Mouse (Mus musculus) layer of hippocampus, adult 18-20 months (tissue): ENCODE results near the gene Eps8. TPM values are rescaled to one million over a fixed set of nuclear protein-coding genes. Genes with fewer than 3 reads are reported as not detected.

Experiments used
- DNase-seq, 2 experiments: peaks; one replicate each; pipeline ENCODE4 v3.0.0; 2022; ENCODE audit warnings: low spot score in 2 of 2
- total RNA-seq, 2 experiments: library from RNA; stranded (reverse); gene quantifications; 2 replicates each; pipeline ENCODE4 v1.2.3; 2021

Eps8 gene
- total RNA-seq, 2 experiments from 2014 or later = 38.8 to 42.1 TPM

DNA sequence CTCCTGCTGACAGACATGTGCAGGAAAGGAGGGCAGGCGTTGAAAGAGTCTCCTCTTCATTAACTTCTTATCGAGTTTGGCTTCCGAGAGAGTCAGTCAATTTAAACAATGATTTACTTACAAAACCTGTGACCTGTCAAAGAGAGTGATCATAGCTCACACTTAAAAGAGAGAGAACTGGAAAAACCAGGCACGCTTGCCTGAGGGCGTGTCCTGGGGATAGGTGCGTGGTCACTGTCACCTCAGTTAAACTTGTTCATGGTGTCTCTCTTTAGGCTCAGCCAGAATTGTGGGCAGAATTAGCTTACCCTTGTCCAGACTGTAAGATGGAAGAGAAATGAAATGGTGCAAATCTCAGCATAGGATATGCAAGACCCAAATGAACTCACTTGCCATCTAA lies 26.0 kb downstream of the Eps8 start:
- DNase-seq = no peak

DNA sequence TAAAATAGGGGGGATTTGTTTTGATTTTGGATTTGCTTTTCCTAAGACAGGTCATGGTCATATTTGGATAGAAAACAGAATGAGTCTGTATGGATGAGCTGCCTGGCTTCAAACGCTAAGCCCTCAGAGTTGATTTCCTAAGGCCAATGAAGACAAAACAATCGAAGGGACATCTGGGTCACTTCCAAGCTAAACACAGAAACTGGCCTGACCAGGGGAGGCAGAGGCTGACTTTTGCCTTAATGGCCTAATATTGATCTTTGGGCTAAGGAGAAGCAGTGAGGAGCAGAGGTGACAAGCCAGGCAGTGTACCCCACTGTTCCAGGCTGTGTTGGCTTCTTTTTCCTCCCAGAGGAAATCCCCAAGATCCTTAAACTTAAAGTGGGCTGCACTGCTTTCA lies 33.7 kb downstream of the Eps8 start:
- no peak for DNase-seq

DNA sequence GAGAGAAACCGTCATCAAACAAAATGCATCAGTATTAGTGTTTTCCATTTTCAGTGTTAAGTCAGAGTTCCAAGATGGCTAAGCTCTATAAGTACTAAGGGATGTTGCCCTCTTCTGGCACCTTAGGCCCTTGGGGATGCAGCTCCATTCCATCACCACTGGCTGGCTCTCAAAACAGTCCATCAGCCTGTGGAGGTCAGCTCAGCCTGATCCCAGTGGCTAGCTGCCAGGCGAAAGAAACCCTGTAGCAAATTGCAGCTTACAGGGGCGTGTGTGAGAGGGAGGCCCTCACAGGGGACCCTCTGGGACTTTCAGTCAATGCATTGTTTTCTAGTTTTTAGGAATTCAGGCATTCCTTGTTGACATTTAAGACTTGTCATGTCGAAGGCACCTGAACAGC lies 40.8 kb downstream of the Eps8 start:
- no peak for DNase-seq

DNA sequence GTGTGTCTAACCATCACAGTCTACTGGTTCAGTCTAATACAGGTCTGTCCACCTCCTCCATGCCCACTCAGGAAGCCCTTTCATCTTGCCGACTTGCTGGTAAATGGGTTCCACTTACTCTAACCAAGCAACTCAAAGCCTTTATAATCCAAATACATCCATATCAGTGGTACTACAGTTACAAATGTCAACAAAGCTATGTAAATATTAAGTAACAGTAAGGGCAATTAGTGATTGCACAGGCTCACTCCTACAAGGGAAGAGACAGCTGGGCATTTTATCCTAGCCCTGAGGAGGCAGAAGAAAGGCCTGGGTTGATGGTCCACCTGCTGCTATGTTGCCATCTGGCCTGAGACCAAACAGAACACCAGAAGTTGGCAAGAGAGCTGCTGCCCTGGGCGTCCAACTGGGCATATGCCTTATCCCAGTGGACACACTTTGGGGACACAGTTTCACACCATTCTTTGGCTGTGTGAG lies 42.6 kb downstream of the Eps8 start:
- no peak for DNase-seq

DNA sequence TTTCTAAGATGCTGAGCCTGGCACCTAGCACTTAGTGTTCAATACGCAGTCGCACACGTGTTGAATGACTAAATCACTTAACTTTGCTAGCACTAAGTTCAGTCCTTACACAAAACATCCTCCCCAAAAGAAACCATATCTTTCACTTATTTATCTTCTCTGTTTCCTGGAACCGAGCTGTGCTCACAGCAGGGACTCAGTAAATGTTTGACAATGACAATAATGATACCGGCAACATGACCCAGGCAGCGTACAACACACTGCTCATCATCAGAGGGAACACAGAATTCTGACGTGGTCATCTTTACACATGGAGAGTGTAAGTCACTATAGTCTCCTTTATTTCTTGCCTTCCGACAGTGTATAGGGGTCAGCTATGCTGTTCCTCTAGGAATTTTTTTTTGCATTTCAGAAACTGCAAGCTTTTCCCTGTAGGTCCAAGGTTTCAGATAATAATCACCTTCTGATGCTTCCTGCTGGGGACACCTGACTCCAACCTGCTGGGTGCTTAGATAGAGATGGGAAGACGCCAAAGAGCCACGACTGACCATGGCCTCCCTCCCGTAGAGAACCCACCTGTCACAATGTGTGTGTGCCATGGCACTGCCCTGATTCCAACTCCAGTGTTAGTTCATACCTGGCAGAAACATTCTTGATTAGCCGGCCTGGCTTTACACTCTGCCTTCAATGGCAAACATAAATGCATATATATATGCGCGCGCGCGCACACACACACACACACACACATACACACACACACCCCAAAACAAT lies 46.3 kb downstream of the Eps8 start:
- no peak for DNase-seq

DNA sequence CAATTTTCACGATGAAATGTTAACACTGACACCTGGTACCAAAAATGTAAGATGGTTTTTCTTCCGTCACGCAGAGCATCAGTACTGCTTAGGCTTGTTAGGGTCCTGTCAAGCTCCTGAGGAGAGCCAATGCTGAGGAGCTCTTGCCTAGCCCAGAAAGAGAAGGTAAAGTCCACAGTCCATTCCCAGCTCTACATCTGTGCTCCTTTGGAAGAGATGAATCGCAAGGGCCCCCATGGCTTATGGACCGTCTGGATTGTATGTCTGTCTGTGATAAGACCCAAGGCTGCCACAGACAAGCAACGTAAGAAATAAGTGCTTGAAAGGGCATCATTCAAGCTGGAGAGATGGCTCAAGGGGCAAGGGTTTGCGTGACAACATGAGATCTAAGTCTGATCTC lies 48.1 kb downstream of the Eps8 start:
- no peak for DNase-seq

DNA sequence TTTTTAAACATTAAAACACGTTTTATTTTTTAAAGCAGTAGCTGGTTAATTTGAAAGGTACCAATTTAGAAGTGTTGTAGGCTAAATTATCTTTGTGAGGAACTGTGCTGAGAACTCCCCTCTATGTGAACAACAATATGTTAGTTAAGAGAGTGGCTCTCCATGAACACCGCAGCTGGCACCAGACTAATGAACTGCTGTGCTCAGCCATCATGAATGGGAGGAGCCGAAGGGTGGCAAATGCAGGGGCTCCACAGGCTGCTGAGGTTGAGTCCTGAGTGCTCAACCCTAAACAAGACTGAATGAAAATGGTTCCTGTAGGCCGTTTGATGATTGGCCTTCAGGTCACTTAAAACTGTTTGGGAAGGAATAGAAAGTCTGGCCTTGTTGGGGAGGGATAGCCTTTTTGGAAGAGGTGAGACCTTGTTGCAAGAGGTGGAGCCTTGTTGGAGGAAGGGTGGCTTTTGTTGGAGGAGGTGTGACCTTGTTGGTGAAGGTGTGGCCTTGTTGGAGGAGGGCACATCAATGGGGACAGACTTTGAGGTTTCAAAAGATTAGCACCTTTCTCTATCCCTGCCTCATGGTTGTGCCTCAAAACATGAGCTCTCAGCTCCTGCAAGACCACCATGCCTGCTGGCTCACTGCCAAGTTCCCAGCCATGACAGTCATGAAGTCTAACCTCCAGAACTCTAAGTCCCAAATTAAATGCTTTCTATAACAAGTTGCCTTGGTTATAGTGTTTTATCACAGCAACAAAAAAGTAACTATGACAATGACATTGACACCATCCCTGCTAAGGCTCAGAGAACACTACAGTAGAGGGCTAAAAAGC lies 50.0 kb downstream of the Eps8 start:
- no peak for DNase-seq

DNA sequence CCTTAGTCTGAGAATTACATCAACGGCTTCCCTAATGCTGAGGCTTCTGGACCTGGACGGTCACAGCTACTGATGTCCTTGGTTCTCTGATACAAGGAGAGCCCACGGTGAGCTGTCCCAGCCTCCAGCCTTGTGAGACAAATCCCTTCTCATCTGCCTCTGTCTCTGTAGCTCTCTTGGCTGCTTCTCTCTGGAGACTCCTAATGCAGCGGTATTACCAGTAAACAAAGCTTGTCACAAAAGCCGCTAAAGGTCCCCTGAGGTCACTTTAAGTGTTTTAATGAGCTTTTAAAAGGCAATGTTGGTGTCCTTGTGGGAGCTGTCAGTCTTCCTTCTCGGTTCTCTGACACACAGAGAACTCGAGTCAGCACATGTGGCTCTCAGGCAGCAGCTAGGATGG lies 56.4 kb downstream of the Eps8 start:
- DNase-seq = no peak

DNA sequence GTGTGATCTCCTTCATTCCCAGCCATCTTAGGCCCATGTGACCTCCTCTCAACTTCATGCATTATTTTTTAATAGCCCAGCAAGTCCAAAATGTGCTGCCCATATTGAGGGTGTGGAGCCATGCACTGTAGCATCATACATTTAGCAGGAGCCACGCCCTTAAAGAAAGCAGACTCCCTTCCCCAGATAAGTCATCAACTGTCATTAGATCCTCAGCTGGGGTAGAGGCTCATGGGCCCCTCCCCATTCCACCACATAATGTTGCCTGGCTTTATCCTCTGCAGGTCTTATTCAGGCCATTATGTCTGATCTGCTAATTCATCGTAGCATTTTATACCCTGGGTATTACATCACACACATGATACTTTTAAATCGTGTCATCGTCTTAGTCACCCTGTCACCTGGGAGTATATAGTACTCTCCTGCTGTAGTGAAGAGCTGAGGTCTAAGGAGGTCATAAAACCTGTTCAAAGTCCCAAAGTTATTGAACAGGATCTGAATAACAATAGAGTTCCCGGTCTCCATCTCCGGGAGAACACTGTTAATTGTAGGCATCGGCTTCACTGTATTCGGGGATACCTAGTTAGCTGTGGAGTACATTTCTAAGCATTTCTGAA lies 57.1 kb downstream of the Eps8 start:
- DNase-seq = no peak

DNA sequence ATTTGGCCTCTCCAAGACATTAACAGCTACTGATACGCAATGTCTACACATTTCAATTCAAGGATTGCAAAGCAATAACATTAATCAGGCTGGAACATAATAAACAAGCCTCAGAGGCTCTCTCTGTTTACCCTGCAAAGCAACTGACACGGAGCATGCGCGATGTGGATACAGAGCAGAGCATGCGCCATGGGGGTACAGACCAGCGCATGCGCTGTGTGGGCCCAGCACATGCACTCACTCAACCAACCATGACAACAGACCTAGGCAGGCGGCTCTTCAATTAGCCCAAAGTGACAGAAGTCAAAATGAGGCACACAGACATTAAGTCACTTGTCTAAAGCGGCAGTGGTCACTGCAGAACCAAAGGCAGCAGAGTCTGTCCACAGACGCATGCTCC lies 62.1 kb downstream of the Eps8 start:
- no peak for DNase-seq

DNA sequence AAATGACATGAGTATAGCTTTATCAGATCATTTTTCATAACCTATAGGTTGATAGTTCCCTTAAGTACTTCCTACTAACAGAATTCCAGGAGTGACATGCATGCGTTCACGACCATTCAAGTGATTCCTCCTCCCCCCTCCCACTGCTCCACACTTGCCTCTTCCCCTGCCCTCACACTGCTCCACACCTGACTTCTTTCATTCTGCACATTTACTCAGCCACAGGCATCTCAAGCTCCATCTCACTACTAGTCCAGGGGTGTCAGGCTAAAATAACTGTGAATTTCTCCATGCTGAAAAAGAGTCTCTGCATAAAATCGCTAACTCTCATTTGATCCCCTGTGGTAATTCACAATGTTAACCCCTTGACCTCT lies 65.4 kb downstream of the Eps8 start:
- no peak for DNase-seq

DNA sequence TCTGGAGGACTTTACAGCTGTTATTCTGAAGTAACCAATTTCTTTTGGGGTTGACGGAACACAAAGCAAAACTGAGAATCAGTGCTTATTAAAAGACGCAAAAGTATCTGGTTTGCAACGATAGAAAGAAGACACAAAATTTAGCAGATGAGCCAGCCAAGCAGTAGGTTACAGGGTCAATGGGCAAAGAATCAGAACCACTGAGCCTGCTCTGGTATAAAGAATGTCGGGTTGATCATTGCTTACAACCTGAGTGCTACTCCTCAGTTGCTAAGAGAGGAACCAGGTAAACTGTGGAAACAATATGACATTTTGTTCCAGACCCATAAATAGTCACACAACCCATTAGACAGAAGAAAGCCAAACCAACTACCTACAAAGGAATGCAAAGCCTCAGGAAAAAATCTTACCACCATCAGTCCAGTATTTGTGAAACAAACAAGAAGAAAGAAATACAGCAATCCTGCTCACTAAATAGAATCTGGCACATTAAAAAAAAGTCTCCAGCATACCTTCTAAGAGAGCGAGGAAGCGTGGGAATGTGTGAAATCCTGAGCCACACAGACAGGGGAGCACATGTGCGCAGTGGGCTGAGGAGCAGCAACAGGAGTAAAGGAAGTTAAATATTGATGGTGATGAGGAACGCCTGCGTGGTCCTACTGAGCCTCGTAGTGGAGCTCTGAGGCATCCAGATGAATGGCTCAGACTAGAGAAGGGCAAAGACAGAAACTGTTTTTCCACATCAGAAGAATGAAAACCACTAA lies 66.0 kb downstream of the Eps8 start:
- peak; percentile 25 to 46 for DNase-seq

DNA sequence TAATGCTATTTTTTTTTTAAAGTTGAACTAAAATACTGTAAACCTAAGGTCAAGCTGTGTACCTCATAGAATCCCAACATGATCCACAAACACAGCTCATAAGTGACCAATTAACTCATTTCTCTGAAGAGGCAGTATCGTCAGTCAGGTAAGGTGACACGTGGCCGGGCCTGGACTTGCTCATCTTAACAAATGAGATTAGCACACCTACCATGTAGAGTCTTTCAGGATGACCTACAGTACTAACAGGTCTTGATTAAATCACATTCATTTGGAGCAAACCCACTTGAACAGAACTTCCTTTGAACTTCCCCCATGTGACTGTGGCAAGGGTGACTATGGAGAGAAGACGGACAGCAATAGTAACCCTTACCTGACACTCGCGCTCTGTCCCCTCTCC lies 66.8 kb downstream of the Eps8 start:
- DNase-seq = no peak

DNA sequence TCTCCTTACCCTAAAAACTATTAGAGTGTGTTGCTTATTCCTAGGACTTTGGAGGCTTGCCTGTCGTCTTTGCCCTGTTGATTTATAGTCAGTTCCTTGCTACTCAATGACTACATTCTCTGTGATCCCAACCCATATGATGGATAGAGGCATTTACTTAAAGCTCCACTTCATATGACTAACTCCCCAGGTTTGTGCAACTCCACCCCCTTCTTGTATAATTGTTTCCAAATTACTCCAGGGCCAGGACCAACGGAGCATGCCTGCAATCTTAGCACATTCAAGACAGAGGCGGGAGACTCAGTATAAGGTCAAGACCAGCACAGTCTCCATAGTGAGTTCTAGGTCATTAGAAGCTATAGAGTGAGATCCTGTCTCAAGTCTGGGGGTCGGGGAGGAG lies 69.4 kb downstream of the Eps8 start:
- no peak for DNase-seq

DNA sequence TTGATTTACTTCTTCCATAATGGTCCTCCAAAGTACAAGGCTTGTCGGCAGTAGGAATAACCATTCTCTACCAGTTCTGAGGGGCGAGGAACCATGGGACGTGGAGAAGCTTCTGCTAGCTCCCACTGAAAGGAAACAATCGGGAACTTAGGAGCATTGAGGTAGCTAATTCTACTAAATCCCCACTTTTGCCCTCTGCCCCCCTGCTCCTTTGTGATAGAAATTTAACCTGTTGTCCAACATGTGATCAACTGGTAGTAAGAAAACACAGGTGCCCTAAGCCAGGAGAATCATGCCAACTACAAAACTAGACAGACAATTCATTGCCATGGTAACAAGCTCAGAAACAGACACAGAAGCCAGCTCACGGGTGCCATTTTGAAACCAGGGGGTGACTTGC lies 71.6 kb downstream of the Eps8 start:
- DNase-seq = no peak

DNA sequence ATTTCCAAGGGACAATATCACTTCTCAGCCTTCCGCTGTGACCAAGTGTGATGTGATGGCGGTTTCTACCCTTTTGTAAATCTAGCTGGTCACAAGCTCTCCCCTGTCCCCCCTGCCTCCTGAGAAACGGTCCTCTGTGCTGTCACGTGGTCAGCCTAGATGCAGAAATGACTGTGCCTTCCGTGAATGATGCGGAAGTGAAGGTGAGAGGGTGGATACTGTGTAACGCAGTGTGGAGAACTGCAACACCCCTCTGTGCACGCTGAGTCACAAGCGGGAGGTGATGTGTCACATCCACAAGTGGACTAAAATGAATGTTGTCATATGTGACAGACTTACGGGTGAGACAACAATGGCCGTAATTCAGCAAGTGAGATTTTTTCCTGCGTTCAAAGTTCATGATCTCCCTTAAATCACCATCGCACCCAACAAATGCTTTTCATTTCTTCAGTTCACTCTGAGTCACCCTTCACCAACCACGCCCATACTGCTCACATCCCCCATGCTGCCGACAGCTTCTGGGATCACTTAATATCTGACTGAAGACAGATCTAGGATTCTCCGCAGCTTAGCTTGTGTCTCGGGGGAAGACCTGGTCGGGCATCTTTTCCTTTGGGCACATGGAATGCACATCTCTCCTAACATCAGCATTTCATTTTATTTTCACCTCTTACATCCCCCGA lies 72.3 kb downstream of the Eps8 start:
- no peak for DNase-seq

DNA sequence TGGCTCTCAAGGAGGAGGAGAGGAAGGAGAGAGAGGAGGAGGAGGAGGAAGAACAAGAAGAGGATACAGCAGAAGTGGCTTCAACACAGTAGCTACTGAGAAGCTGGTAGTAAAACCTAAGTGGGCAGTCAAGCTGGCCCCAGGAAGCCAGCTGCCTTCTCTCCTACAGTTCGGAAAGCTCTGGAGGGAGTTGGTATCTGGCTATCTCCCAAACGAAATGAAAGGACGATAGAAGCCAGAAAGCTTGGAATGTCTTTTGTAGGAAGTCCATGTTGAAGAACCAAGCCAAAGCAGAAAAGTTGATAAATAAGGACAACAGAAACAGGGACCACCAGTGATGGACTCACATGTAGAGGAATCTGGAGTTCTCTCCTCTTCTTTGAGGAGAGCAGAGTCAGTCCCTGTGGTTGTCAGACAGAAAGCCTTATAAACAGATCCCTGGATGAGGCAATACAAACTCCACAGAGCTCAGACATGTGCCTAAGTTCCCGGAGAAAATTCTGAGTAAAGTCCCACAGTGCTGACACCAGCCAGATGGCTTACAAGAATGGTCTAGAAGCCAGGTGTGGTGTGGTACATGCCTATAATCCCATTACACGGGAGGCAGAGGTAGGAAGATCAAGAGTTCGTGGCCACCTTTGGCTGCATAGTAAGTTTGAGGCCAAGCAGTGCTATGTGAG lies 73.2 kb downstream of the Eps8 start:
- DNase-seq = no peak

DNA sequence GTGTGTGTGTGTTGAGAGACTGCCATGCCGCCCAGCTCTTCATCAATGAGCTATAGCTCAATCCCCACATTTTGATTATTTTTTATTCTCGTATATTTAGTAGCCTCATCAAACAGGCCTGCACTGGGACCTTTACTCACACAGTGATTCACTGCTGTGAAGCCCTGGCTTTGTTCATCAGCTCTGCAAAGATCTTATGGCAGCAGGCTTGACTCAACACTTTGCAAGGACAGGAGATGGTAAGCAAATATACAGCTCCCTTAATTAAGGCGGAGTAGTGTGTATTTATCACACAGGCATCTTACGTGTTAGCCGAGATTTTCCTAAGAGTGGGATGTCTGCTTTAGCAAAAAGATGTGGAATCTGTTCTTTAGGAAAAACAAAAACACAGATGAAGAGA lies 74.2 kb downstream of the Eps8 start:
- DNase-seq = no peak

DNA sequence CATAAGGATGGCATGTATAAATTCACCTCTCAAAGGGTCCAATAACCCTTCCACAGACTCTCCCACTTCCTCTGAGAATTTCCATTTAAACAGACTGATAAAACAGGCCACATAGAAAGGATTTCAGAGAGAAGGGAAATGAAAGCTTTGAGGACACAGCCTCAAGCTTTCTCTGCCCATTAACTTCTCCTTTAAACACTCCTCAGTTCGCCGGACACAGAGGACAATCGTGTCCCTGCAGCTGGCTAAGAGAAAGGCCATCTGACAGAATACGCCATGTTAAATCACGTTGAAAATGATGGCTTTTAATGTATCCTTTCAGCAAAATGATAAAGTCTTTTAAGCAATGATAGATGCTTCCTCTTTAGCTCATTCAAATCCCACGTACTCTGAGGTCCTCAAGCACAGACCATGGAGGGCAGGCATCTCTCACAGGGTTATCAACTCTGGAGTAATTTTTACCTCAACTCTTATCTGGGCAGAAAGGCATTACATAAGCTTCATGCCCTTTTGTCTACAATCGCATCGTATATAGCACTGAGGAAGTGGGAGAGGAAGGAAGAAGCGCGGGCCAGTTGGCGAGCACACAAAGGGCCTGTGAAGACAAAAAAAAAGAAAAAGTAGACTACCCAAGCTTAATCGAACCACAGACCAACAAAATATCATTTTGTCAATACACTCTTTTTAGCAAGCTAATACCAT lies 77.9 kb downstream of the Eps8 start:
- DNase-seq = no peak

DNA sequence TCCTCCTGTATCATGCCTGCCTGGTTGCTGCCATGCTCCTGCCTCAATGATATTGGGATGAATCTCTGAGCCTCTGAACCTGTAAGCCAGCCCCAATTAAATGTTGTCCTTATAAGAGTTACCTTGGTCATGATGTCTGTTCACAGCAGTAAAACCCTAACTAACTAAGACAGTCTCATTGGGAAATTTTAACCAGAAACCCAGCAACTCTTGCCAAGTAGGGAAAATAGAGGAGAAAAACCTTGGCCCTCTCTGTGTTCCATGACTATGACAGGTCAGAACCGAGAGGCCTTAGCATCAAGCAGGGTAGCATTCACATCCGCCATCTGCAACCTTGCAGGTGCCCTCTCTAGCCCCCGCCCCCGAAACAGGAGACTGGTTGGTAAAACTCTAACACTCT lies 78.6 kb downstream of the Eps8 start:
- DNase-seq = no peak
